Mouse (Mus musculus) stomach, embryonic 16.5 days (tissue): ENCODE measurements around the gene Gm42674. TPM values are rescaled to one million over a fixed set of nuclear protein-coding genes. Genes with fewer than 3 reads are reported as not detected.

Experiments used
- ATAC-seq: fragments of 200-750 bp; cut with Nextera tagmentation; 2 replicates; pipeline ENCODE4 v1.8.0; 2017; ENCODE audit warnings: moderate number of reproducible peaks, moderate TSS enrichment; ENCODE audit not compliant: insufficient read depth, low FRiP score
- H3K27ac ChIP-seq: fragments of 300-500 bp; sonication (generic); 2 replicates; pipeline ENCODE4 v1.5.1; 2014; ENCODE audit warnings: low read length
- H3K27me3 ChIP-seq: fragments of 300-500 bp; sonication (generic); 2 replicates; pipeline ENCODE4 v1.6.1; 2014; ENCODE audit warnings: low read length, control low read depth, mixed read lengths; ENCODE audit not compliant: control insufficient read depth, insufficient read depth
- H3K36me3 ChIP-seq: fragments of 300-500 bp; sonication (generic); 2 replicates; pipeline ENCODE4 v1.6.1; 2014; ENCODE audit warnings: low read length; ENCODE audit not compliant: control insufficient read depth, insufficient read depth
- H3K4me1 ChIP-seq: fragments of 300-500 bp; sonication (generic); 2 replicates; pipeline ENCODE4 v1.6.1; 2014; ENCODE audit warnings: low read length, control low read depth, mixed read lengths; ENCODE audit not compliant: control insufficient read depth, insufficient read depth
- H3K4me2 ChIP-seq: fragments of 300-500 bp; sonication (generic); 2 replicates; pipeline ENCODE4 v1.6.1; 2014; ENCODE audit warnings: low read depth, low read length, mixed read lengths
- H3K4me3 ChIP-seq: fragments of 300-500 bp; sonication (generic); replicated peaks from 2 replicates; pipeline ENCODE4 v1.5.1; 2014; ENCODE audit warnings: mild to moderate bottlenecking, low read length
- H3K9ac ChIP-seq: fragments of 300-500 bp; sonication (generic); 2 replicates; pipeline ENCODE4 v1.6.1; 2014; ENCODE audit warnings: low read length
- H3K9me3 ChIP-seq: fragments of 300-500 bp; sonication (generic); replicated peaks from 2 replicates; pipeline ENCODE4 v1.6.1; 2016; ENCODE audit warnings: low read length, control low read depth; ENCODE audit not compliant: control insufficient read depth
- WGBS: fragments of 180-500 bp; shearing (Covaris S2); extraction: QIAGEN DNeasy Blood & Tissue Kit; methylation state at CpG from one replicate; pipeline ENCODE4 v1.1.7; 2014; 5-methylcytosine and 5-hydroxymethylcytosine counted together
- polyA plus RNA-seq: library from polyadenylated mRNA; unstranded; fragments of >200 nt; fragmentation: Nextera tagmentation; extraction: Ambion mirVana; gene quantifications from 2 replicates; pipeline ENCODE4 v1.2.1, GENCODE M21; 2015

Gm42674 gene
- polyA plus RNA-seq, 1 experiment from 2014 or later, result not detected

DNA sequence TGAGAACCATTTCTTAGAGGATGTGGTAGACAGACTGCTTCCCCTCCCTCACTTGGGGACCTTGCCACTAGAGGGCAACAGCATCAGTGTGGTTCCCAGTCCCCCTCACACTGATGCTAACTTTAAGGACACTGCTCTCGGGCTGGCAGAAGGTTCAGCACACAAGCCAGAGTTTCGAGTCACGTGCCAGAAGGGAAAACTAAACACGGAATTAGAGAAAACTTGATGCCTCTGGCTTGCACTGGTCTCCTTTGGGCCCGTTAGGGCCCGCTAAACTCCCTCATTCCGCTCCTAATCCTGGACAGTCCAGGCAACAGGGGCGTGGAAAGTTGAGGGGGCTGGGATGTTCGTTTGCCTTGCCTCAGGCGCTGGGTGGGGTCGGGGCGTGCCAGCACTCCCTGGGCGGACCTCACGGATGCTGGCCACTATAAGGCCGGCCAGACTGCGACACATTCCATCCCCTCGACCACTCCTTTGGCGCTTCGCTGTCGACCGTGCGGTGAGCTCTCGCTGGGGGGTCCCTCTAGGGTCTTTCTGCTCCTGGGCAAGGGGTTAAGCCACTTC is 11.1 kb downstream of the Gm42674 start, which contains the start of gene S100a6:
S100a6 (plus strand) TSS at position 155 of the 564 bp plus-strand sequence.
- H3K4me1 ChIP-seq, result peaks cover 20% of the 10 kb centered on the region
- peak within 1 kb of the TSS; percentile 93 for H3K27ac ChIP-seq
- 0 out of 2 replicates have a peak, but pooled peaks cover 3% of the 10 kb centered on the region for H3K9me3 ChIP-seq
- H3K36me3 ChIP-seq, result no peaks in the 10 kb centered on the region
- no peaks in the 10 kb centered on the region for H3K27me3 ChIP-seq
- WGBS, result under 1% methylated on average over 23 of the region's 23 CpGs
- peak; percentile 79 for ATAC-seq
- H3K4me3 ChIP-seq, result peak within 1 kb of the TSS; percentile 48
- H3K4me2 ChIP-seq, result peak within 1 kb of the TSS; percentile 67
- H3K9ac ChIP-seq, result peak within 1 kb of the TSS; percentile 70

DNA sequence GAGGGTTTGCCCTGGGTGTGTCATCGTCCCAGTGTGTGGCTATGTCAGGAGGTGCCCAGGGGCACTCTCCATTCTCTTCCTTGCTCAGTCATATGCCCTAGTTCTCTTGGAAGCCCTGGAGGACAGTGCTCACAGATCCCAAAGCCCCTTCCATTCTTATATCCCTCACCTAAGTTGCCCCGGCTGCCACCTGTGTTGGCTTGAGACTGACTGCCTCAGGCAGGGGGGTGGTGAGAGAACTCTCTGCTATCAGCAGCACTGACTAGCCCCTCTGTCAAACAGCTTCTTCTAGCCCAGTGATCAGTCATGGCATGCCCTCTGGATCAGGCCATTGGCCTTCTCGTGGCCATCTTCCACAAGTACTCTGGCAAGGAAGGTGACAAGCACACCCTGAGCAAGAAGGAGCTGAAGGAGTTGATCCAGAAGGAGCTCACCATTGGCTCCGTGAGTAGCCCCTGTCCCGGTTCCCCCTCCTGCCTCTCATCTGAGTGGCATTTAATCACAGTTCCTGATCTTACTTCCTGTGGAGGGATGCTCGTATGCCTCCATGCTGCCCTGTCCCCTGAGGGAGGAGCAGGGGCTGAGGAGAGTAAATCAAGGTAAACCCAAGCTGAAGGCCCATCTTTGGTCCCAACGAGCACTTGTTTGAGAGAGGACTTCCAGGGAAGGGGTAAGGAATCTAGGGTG is 11.9 kb downstream of the Gm42674 start:
- Histone ChIP-seq H3K4me3 (peak overlapping the region; percentile 48), H3K4me1 (peaks cover 20% of the 10 kb centered on the region), H3K4me2 (peak overlapping the region; percentile 67), H3K36me3 (no peaks in the 10 kb centered on the region), H3K9ac (peak overlapping the region; percentile 70), H3K27me3 (no peaks in the 10 kb centered on the region), H3K27ac (peak overlapping the region; percentile 93), H3K9me3 (0 out of 2 replicates have a peak, but pooled peaks cover 3% of the 10 kb centered on the region)
- 60% methylated on average over 7 of the region's 7 CpGs for WGBS
- ATAC-seq, result no peak

DNA sequence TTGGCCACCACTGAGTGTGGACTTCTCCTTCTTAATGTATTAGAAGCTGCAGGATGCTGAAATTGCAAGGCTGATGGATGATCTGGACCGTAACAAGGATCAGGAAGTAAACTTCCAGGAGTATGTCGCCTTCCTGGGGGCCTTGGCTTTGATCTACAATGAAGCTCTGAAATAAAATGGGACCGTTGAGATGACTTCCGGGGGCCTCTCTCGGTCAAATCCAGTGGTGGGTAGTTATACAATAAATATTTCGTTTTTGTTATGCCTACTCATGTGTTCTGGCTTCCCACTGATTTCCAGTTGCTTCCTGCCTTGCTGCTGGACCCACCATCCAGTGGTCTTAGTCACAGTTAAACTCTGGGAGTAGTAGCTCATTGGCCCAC is 12.4 kb downstream of the Gm42674 start:
- peaks cover 20% of the 10 kb centered on the region for H3K4me1 ChIP-seq
- peak overlapping the region; percentile 70 for H3K9ac ChIP-seq

DNA sequence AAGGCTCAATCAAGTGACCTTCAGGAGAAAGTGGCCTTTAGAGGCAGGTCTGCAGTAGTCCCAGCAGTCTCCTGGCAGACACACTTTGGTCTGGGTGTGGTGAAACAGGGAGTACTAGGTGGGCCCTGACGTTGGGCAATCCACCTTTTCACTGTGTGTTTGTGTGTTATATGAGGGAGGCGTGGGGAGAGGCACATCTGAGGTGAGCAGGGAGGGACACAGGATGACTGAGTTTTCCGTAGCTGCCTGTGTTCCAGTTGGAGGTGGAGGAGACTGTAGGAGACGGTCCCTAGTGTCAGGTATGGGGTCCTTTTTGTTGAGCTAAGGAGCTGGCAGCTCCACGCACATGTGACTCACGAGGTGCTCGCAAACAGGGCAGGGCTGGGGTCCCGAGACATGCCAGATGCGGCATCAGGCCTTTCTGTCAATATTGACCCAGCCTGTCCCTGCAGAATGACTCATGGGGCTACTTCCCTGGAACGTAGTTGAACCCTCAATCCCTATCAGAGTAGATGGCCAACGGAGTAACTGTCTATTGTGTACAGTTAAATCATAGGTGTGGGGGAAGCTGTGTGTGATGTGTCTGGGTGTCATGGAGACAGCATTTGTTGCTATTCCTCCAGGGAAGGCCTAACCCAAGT is 13.0 kb downstream of the Gm42674 start:
- peak overlapping the region; percentile 48 for H3K4me3 ChIP-seq
- peak overlapping the region; percentile 93 for H3K27ac ChIP-seq
- 56% methylated on average over 11 of the region's 11 CpGs for WGBS
- peak overlapping the region; percentile 70 for H3K9ac ChIP-seq
- H3K4me2 ChIP-seq, result peak overlapping the region; percentile 67
- 0 out of 2 replicates have a peak, but pooled peaks cover 3% of the 10 kb centered on the region for H3K9me3 ChIP-seq
- peak; percentile 65 for ATAC-seq
- no peaks in the 10 kb centered on the region for H3K27me3 ChIP-seq
- no peaks in the 10 kb centered on the region for H3K36me3 ChIP-seq
- peaks cover 20% of the 10 kb centered on the region for H3K4me1 ChIP-seq

More for the DNA sequence above, 12.4 kb downstream of the Gm42674 start:
- H3K36me3 ChIP-seq, result no peaks in the 10 kb centered on the region
- 78% methylated on average over 6 of the region's 6 CpGs for WGBS
- no peaks in the 10 kb centered on the region for H3K27me3 ChIP-seq
- H3K4me2 ChIP-seq, result peak overlapping the region; percentile 67
- no peak for ATAC-seq
- peak overlapping the region; percentile 93 for H3K27ac ChIP-seq
- peak overlapping the region; percentile 48 for H3K4me3 ChIP-seq
- H3K9me3 ChIP-seq, result 0 out of 2 replicates have a peak, but pooled peaks cover 3% of the 10 kb centered on the region

DNA sequence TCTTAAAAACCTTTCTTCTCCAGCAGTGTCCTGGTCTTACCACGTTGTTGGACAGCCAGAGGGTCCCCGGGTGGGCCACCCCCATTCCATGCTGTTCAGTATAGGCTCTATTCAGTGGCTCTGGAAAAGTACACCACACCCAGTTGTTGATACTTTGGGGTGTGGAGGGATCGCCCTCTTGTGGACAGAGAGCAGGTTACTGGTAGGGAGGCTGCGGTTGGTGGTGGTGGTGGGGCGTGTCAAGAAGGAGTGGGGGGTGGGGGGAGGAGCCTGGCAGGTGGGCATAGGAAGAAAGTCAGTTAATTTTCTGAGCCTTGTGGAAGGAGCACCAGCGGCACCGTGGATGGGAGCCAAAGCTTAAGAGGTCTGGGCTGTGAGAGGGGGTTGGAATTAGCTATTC is 13.7 kb downstream of the Gm42674 start:
- no peaks in the 10 kb centered on the region for H3K27me3 ChIP-seq
- peak overlapping the region; percentile 48 for H3K4me3 ChIP-seq
- H3K36me3 ChIP-seq, result no peaks in the 10 kb centered on the region
- peaks cover 20% of the 10 kb centered on the region for H3K4me1 ChIP-seq
- H3K9me3 ChIP-seq, result 0 out of 2 replicates have a peak, but pooled peaks cover 3% of the 10 kb centered on the region
- peak overlapping the region; percentile 51 for H3K9ac ChIP-seq
- H3K27ac ChIP-seq, result peak overlapping the region; percentile 93
- WGBS, result 9% methylated on average over 7 of the region's 7 CpGs
- ATAC-seq, result peak; percentile 61
- peak overlapping the region; percentile 67 for H3K4me2 ChIP-seq

DNA sequence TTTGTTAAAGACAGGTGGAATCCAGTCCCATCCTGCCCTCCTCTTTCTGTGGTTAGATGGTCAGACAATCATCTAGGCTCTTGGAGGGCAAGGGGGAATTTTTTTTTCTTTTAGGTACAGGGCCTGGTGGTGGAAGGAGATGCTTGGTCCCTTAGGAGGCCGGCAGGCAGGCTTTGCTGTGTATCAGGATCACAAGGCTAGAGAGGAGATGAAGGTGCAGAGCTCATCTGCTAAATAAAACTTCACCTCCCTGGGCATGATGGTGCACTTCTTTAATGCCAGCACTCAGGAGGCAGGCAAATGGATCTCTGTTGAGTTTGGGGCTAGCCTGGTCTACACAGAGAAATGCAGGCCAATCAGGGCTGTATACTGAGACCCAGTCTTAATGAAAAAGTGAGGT is 14.2 kb downstream of the Gm42674 start:
- Histone ChIP-seq H3K4me2 (peak overlapping the region; percentile 67), H3K9ac (peak overlapping the region; percentile 51), H3K36me3 (no peaks in the 10 kb centered on the region), H3K9me3 (0 out of 2 replicates have a peak, but pooled peaks cover 3% of the 10 kb centered on the region), H3K4me3 (peak overlapping the region; percentile 48), H3K4me1 (peaks cover 20% of the 10 kb centered on the region), H3K27me3 (no peaks in the 10 kb centered on the region), H3K27ac (peak overlapping the region; percentile 46)
- WGBS, result 40% methylated on average over 1 of the region's 1 CpGs
- ATAC-seq, result no peak

DNA sequence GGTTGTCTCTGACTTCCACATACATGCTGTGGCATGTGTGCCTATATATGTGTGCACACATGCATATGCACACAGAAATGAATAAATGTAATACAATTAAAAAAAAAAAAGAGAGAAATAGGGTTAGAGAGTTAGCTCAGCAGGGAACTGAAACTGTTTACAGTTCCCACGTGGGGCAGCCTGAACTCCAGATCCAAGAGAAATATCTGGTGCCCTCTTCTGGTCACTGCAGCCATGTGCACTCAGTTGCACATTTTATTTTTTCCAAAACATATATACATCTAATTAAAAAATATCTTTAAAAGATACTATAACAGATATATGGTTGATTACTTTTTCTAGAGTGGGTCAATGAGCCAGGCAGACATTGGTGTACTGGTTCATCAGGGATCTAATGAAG is 15.9 kb downstream of the Gm42674 start:
- H3K4me3 ChIP-seq, result no peak overlapping the region
- no peak overlapping the region for H3K9ac ChIP-seq
- peaks cover 15% of the 10 kb centered on the region for H3K4me1 ChIP-seq
- WGBS, result 0% methylated on average over 1 of the region's 1 CpGs
- 0 out of 2 replicates have a peak, but pooled peaks cover 3% of the 10 kb centered on the region for H3K9me3 ChIP-seq
- H3K27me3 ChIP-seq, result no peaks in the 10 kb centered on the region
- H3K27ac ChIP-seq, result no peak overlapping the region
- no peaks in the 10 kb centered on the region for H3K36me3 ChIP-seq
- no peak overlapping the region for H3K4me2 ChIP-seq
- ATAC-seq, result no peak

DNA sequence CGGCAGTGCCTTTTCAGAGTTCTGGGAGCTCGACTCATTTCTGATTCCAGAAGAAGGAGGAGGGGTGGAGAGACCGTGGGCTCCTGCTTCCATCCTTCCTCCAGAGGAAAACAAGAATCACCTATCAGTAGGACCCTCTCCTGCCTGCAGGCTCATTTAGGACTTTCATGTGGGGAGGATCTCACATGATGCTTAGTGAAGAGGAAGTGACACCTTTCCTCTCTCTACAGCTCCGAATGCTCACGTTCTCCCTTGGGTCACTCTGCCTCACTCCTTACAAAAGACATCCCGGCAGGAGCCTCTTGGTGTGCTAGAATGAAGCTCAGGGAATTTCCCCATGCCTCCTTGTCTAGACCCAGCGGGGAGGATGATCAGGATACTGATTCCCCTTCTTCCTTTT is 19.8 kb downstream of the Gm42674 start:
- no peaks in the 10 kb centered on the region for H3K36me3 ChIP-seq
- WGBS, result 38% methylated on average over 7 of the region's 7 CpGs
- no peak overlapping the region for H3K9ac ChIP-seq
- H3K4me3 ChIP-seq, result no peak overlapping the region
- no peak overlapping the region for H3K4me2 ChIP-seq
- peaks cover 22% of the 10 kb centered on the region for H3K4me1 ChIP-seq
- no peaks in the 10 kb centered on the region for H3K27me3 ChIP-seq
- H3K27ac ChIP-seq, result no peak overlapping the region
- H3K9me3 ChIP-seq, result 0 out of 2 replicates have a peak, but pooled peaks cover 3% of the 10 kb centered on the region
- ATAC-seq, result no peak
